In the genomic region with DNA sequence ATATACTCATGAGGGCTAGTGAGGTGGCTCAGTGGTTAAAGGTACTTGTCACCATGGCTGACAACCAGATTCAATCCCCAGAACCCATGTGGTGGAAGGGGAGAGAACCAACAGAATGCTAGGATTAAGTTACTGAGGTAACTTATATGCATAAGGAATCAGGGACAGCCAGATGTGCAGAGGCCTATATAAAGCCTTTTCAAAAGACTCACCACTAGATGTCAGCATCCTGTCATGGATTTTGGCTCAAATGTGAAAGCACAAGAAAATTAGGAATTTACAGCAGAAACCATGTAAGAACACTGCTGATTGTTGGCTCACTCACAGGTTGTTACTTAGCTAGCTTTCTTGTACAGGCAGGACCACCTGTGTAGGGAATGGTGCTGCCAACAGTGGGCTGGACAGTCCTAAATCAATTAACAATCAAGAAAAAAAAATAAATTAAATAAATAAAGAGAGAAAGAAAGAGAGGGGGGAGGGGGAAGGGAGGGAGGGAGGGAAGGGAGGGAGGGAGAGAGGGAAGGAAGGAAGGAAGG, we compare ENCODE assay signal across 9 mouse cellular contexts.
A peak's percentile ranks its signal among the peaks of the same experiment; 100 is the strongest.
DNase-seq lines count a peak whose midpoint lies in the region; ATAC-seq and TF ChIP-seq lines count a peak whose summit lies in the region.
"Had no signal": no experiment of that assay in that cellular context is flagged by ENCODE, and none has a peak within 500 bp of the region (broad histone marks: within the 10 kb centered on the region; RNA-seq: fewer than 3 reads in every experiment).

No protein-coding gene starts in this region.

- H3K4me2 ChIP-seq in hindbrain, postnatal 0 days (ENCODE audit: low read depth, low read length) = no peak overlapping the region
- H3K4me2 ChIP-seq in stomach, postnatal 0 days (replicated peaks; ENCODE audit: low read depth) = no peak overlapping the region
- H3K4me2 ChIP-seq: neural tube, embryonic 12.5 days had no signal

- no peak overlapping the region for H3K9ac ChIP-seq in hindbrain, postnatal 0 days (replicated peaks; ENCODE audit: low read length)
- no peak overlapping the region for H3K9ac ChIP-seq in stomach, postnatal 0 days (ENCODE audit: low read length)
- H3K9ac ChIP-seq: neural tube, embryonic 12.5 days had no signal

- H3K4me3 ChIP-seq in layer of hippocampus, adult 2 months = no peak overlapping the region
- no peak overlapping the region for H3K4me3 ChIP-seq in hindbrain, postnatal 0 days (ENCODE audit: low read length)
- H3K4me3 ChIP-seq in stomach, postnatal 0 days (ENCODE audit: low read depth, low read length) = no peak overlapping the region
- H3K4me3 ChIP-seq: neural tube, embryonic 12.5 days had no signal

- H3K27ac ChIP-seq in layer of hippocampus, adult 2 months = no peak overlapping the region
- H3K27ac ChIP-seq in hindbrain, postnatal 0 days = no peak overlapping the region
- no peak overlapping the region for H3K27ac ChIP-seq in stomach, postnatal 0 days (replicated peaks)
- H3K27ac ChIP-seq: neural tube, embryonic 12.5 days had no signal

- peaks cover 28% of the 10 kb centered on the region for H3K36me3 ChIP-seq in hindbrain, postnatal 0 days (ENCODE audit: insufficient read depth, low read length)
- H3K36me3 ChIP-seq in stomach, postnatal 0 days (ENCODE audit: control insufficient read depth, insufficient read depth, low read length) = 0 out of 2 replicates have a peak, but pooled peaks cover 2% of the 10 kb centered on the region

- ATAC-seq in hindbrain, postnatal 0 days = peak; percentile 51; the same call in 1 of the 2 replicates
- no peak; the same call in 1 of the 2 replicates for ATAC-seq in stomach, postnatal 0 days (ENCODE audit: low FRiP score, low TSS enrichment)

- TF ChIP-seq EP300 in stomach, postnatal 0 days (optimal IDR thresholded peaks at IDR 0.05) = no peak

- H3K4me1 ChIP-seq in hindbrain, postnatal 0 days (ENCODE audit: insufficient read depth, low read length) = no peaks in the 10 kb centered on the region
- H3K4me1 ChIP-seq in stomach, postnatal 0 days (replicated peaks; ENCODE audit: control insufficient read depth, insufficient read depth) = no peaks in the 10 kb centered on the region
- H3K4me1 ChIP-seq: neural tube, embryonic 12.5 days had no signal

- DNase-seq in adrenal gland, postnatal 14 days = peak; percentile 26
- DNase-seq in adrenal gland, postnatal 4 days (ENCODE audit: low spot score in 2 of 2) = no peak
- DNase-seq in layer of hippocampus, adult 2 months (ENCODE audit: low spot score in 2 of 2) = peak in 1 of 2 experiments; percentile 9
- DNase-seq in layer of hippocampus, postnatal 36 days = no peak
- DNase-seq in NIH3T3 (ENCODE audit: low read depth) = peak; percentile 86
- peak; percentile 75 for DNase-seq in hindbrain, postnatal 0 days (ENCODE audit: low spot score)
- DNase-seq in stomach, postnatal 0 days (ENCODE audit: low spot score) = no peak
- DNase-seq in spleen, postnatal 36 days (ENCODE audit: low spot score in 2 of 2) = no peak

- TF ChIP-seq CTCF in layer of hippocampus, adult 2 months (conservative IDR thresholded peaks at IDR 0.05) = peak; percentile 76
- TF ChIP-seq CTCF in hindbrain, postnatal 0 days (IDR thresholded peaks at IDR 0.05; ENCODE audit: low read depth) = peak; percentile 68
- TF ChIP-seq CTCF in stomach, postnatal 0 days (IDR thresholded peaks at IDR 0.05; ENCODE audit: low read depth) = peak; percentile 79

- H3K27me3 ChIP-seq in hindbrain, postnatal 0 days (ENCODE audit: insufficient read depth, low read length) = no peaks in the 10 kb centered on the region
- no peaks in the 10 kb centered on the region for H3K27me3 ChIP-seq in stomach, postnatal 0 days (ENCODE audit: control insufficient read depth, insufficient read depth, low read length)
- H3K27me3 ChIP-seq: neural tube, embryonic 12.5 days had no signal

- no peaks in the 10 kb centered on the region for H3K9me3 ChIP-seq in hindbrain, postnatal 0 days (ENCODE audit: low read length)
- H3K9me3 ChIP-seq in stomach, postnatal 0 days (ENCODE audit: control insufficient read depth, low read length) = no peaks in the 10 kb centered on the region
- H3K9me3 ChIP-seq: neural tube, embryonic 12.5 days had no signal

Comparison
In these comparisons a context has a peak if more than half of its experiments do, and no peak if none do; other contexts are left out.
1. DNase-seq: peak in adrenal gland, postnatal 14 days (single experiment), NIH3T3 (single experiment) and hindbrain, postnatal 0 days (single experiment); none in adrenal gland, postnatal 4 days (0 of 2), layer of hippocampus, postnatal 36 days (0 of 2), stomach, postnatal 0 days (single experiment) and spleen, postnatal 36 days (0 of 2).
2. Peak in every context shown above with its lines, with median percentiles within 50 percentile points of each other: CTCF ChIP-seq.